Mouse (Mus musculus) MEL (cell line): Measurements from ENCODE around the gene Dhcr24. TPM values are rescaled to one million over a fixed set of nuclear protein-coding genes. Genes with fewer than 3 reads are reported as not detected.

Experiments used
- DNase-seq: peaks from one replicate; pipeline ENCODE4 v3.0.0; 2011; ENCODE audit warnings: low read depth, low spot score
- H3K27ac ChIP-seq: 2 replicates; pipeline ENCODE4 v1.5.1; 2012; ENCODE audit warnings: low read depth, mild to moderate bottlenecking, control low read depth, low read length, moderate library complexity; ENCODE audit not compliant: control insufficient read depth
- H3K27me3 ChIP-seq, 2 experiments: fragments of 150-350 bp in 1 of 2; sonication (generic) in 1 of 2; 2 replicates each; pipeline ENCODE4 v1.6.1; 2012; ENCODE audit warnings: low read length in 2 of 2, mild to moderate bottlenecking in 2 of 2, improper control_type of control experiment in 1 of 2, moderate library complexity in 1 of 2; ENCODE audit not compliant: insufficient read depth in 2 of 2, control insufficient read depth in 1 of 2
- H3K36me3 ChIP-seq, 2 experiments: 2 replicates each; pipeline ENCODE4 v1.6.1; 2012 to 2014; ENCODE audit warnings: low read length in 2 of 2, improper control_type of control experiment in 1 of 2, inconsistent platforms in 1 of 2, mild to moderate bottlenecking in 1 of 2; ENCODE audit not compliant: insufficient read depth in 2 of 2, control insufficient read depth in 1 of 2
- H3K4me1 ChIP-seq, 2 experiments: fragments of 150-350 bp in 1 of 2; sonication (generic) in 1 of 2; 2 replicates each; pipeline ENCODE4 v1.6.1; 2012; ENCODE audit warnings: low read length in 2 of 2, improper control_type of control experiment in 1 of 2, mild to moderate bottlenecking in 1 of 2; ENCODE audit not compliant: insufficient read depth in 2 of 2, control insufficient read depth in 1 of 2
- H3K4me3 ChIP-seq, 2 experiments: fragments of 150-350 bp in 1 of 2; sonication (generic) in 1 of 2; 2 replicates each; pipeline ENCODE4 v1.5.1; 2012; ENCODE audit warnings: low read depth in 2 of 2, low read length in 2 of 2, mild to moderate bottlenecking in 2 of 2, moderate library complexity in 2 of 2, control low read depth in 1 of 2, improper control_type of control experiment in 1 of 2; ENCODE audit not compliant: control insufficient read depth in 1 of 2, insufficient read depth in 1 of 2
- H3K79me2 ChIP-seq: 2 replicates; pipeline ENCODE4 v1.6.1; 2012; ENCODE audit warnings: mild to moderate bottlenecking, low read length, moderate library complexity; ENCODE audit not compliant: control insufficient read depth, poor library complexity, insufficient read depth
- H3K9ac ChIP-seq: 2 replicates; pipeline ENCODE4 v1.6.1; 2012; ENCODE audit warnings: low read depth, mild to moderate bottlenecking, control low read depth, low read length, moderate library complexity; ENCODE audit not compliant: control insufficient read depth, poor library complexity, severe bottlenecking
- H3K9me3 ChIP-seq: fragments of 150-350 bp; sonication (generic); replicated peaks from 2 replicates; pipeline ENCODE4 v1.6.1; 2012; ENCODE audit warnings: mild to moderate bottlenecking, low read length, improper control_type of control experiment, moderate library complexity; ENCODE audit not compliant: insufficient read depth
- CHD1 ChIP-seq: IDR thresholded peaks from 2 replicates; pipeline ENCODE4 v1.6.1; 2012; ENCODE audit warnings: low read depth, mild to moderate bottlenecking, inconsistent platforms, low read length, improper control_type of control experiment
- ELF1 ChIP-seq: IDR thresholded peaks from 2 replicates; pipeline ENCODE4 v1.6.1; 2014; ENCODE audit warnings: low read depth, mild to moderate bottlenecking, inconsistent platforms, low read length, improper control_type of control experiment, moderate library complexity
- HCFC1 ChIP-seq: IDR thresholded peaks from 2 replicates; pipeline ENCODE4 v1.6.1; 2012; ENCODE audit warnings: low read depth, mild to moderate bottlenecking, inconsistent platforms, low read length, improper control_type of control experiment, moderate library complexity
- JUND ChIP-seq: IDR thresholded peaks from 2 replicates; pipeline ENCODE4 v1.6.1; 2011; ENCODE audit warnings: low read depth, mild to moderate bottlenecking, improper control_type of control experiment, low read length
- MAFK ChIP-seq: IDR thresholded peaks from 2 replicates; pipeline ENCODE4 v1.6.1; 2011; ENCODE audit warnings: low read depth, mild to moderate bottlenecking, low read length, improper control_type of control experiment, borderline replicate concordance
- MAZ ChIP-seq: IDR thresholded peaks from 2 replicates; pipeline ENCODE4 v1.6.1; 2012; ENCODE audit warnings: low read depth, mild to moderate bottlenecking, inconsistent platforms, low read length, improper control_type of control experiment
- MXI1 ChIP-seq: IDR thresholded peaks from 2 replicates; pipeline ENCODE4 v1.6.1; 2011; ENCODE audit warnings: mild to moderate bottlenecking, low read depth, low read length, improper control_type of control experiment
- MYC ChIP-seq: IDR thresholded peaks from 2 replicates; pipeline ENCODE4 v1.6.1; 2011; ENCODE audit warnings: low read depth, mild to moderate bottlenecking, low read length, improper control_type of control experiment, moderate library complexity
- NELFE ChIP-seq: IDR thresholded peaks from 2 replicates; pipeline ENCODE4 v1.6.1; 2011; ENCODE audit warnings: low read depth, low read length, improper control_type of control experiment
- NRF1 ChIP-seq: IDR thresholded peaks from 2 replicates; pipeline ENCODE4 v1.6.1; 2014; ENCODE audit warnings: low read depth, mild to moderate bottlenecking, inconsistent platforms, low read length, improper control_type of control experiment, moderate library complexity; ENCODE audit not compliant: poor library complexity, insufficient read depth, severe bottlenecking
- POLR2AphosphoS2 ChIP-seq: IDR thresholded peaks from 2 replicates; pipeline ENCODE4 v1.6.1; 2011; ENCODE audit warnings: low read length, improper control_type of control experiment
- POLR2AphosphoS5 ChIP-seq: IDR thresholded peaks from 2 replicates; pipeline ENCODE4 v1.6.1; 2012; ENCODE audit warnings: low read depth, borderline replicate concordance, mild to moderate bottlenecking, inconsistent platforms, low read length, moderate library complexity, mixed read lengths
- RCOR1 ChIP-seq: IDR thresholded peaks from 2 replicates; pipeline ENCODE4 v1.6.1; 2012; ENCODE audit warnings: low read depth, mild to moderate bottlenecking, inconsistent platforms, low read length, improper control_type of control experiment
- SIN3A ChIP-seq: IDR thresholded peaks from 2 replicates; pipeline ENCODE4 v1.6.1; 2012; ENCODE audit warnings: low read length, improper control_type of control experiment, inconsistent platforms
- TAL1 ChIP-seq: IDR thresholded peaks from 2 replicates; pipeline ENCODE4 v1.6.1; 2012; ENCODE audit warnings: mild to moderate bottlenecking, inconsistent platforms, low read length, moderate library complexity, mixed read lengths
- TBP ChIP-seq: IDR thresholded peaks from 2 replicates; pipeline ENCODE4 v1.8.0; 2011; ENCODE audit warnings: low read depth, low read length, improper control_type of control experiment
- USF1 ChIP-seq: IDR thresholded peaks from 2 replicates; pipeline ENCODE4 v1.6.1; 2014; ENCODE audit warnings: low read depth, mild to moderate bottlenecking, inconsistent platforms, low read length, improper control_type of control experiment, moderate library complexity
- USF2 ChIP-seq, 2 experiments: IDR thresholded peaks; 2 replicates each; pipeline ENCODE4 v1.6.1; 2011 to 2012; ENCODE audit warnings: improper control_type of control experiment in 2 of 2, low read length in 2 of 2, borderline replicate concordance in 1 of 2, inconsistent platforms in 1 of 2, low read depth in 1 of 2, mild to moderate bottlenecking in 1 of 2; ENCODE audit not compliant: insufficient read depth in 1 of 2
- ZC3H11A ChIP-seq: IDR thresholded peaks from 2 replicates; pipeline ENCODE4 v1.6.1; 2012; ENCODE audit warnings: low read depth, mild to moderate bottlenecking, inconsistent platforms, low read length, improper control_type of control experiment
- ZNF384 ChIP-seq: IDR thresholded peaks from 2 replicates; pipeline ENCODE4 v1.6.1; 2012; ENCODE audit warnings: low read depth, mild to moderate bottlenecking, inconsistent platforms, low read length, improper control_type of control experiment
- polyA plus RNA-seq, 2 experiments: library from polyadenylated mRNA; stranded (reverse) in 1 of 2; unstranded in 1 of 2; fragments of >175 nt in 1 of 2; fragments of >200 nt in 1 of 2; gene quantifications; 2 replicates each; pipeline versions ENCODE4 v1.2.1 to v1.2.4; 2012; ENCODE audit warnings: low replicate concordance in 2 of 2, low read depth in 1 of 2; ENCODE audit not compliant: insufficient read length in 2 of 2, insufficient read depth in 1 of 2, missing spikeins in 1 of 2
- total RNA-seq: library from RNA; depleted of rRNA; stranded (reverse); fragments of 300-350 nt; gene quantifications from 2 replicates; pipeline ENCODE4 v1.2.3, GENCODE M21; 2012

The Dhcr24 gene
- total and polyA plus RNA-seq, 3 experiments: 39.2 to 63.0 TPM; not detected in 1

- Histone ChIP-seq H3K36me3 (no peaks in the 10 kb centered on the region), H3K4me3 (no peak overlapping the region), H3K79me2 (no peaks in the 10 kb centered on the region), H3K27ac (no peak overlapping the region), H3K9me3 (no peaks in the 10 kb centered on the region), H3K9ac (no peak overlapping the region), H3K27me3 (peaks cover 0 to 10% of the 10 kb centered on the region in 2 experiments; a peak in 3 of 4 replicates), H3K4me1 (no peaks in the 10 kb centered on the region)
- DNase-seq: no peak
- TF ChIP-seq JUND (no peak), ZNF384 (no peak)
Observed at GRCm38 (mm10) chr4:106542211-106542610, 18.6 kb upstream of the Dhcr24 start.

GRCm38 (mm10) chr4:106545817-106546373 lies 14.9 kb upstream of the Dhcr24 start:
- H3K4me3 ChIP-seq: no peak overlapping the region
- H3K27ac ChIP-seq: no peak overlapping the region
- no peaks in the 10 kb centered on the region for H3K36me3 ChIP-seq
- H3K9me3 ChIP-seq: no peaks in the 10 kb centered on the region
- H3K4me1 ChIP-seq: no peaks in the 10 kb centered on the region
- TF ChIP-seq ZC3H11A: no peak
- TF ChIP-seq RCOR1: no peak
- no peak for TF ChIP-seq CHD1
- no peak for TF ChIP-seq ELF1
- TF ChIP-seq MYC: no peak
- TF ChIP-seq MAFK: no peak
- TF ChIP-seq HCFC1: no peak
- no peak for TF ChIP-seq NELFE
- no peak for TF ChIP-seq POLR2AphosphoS2
- no peak for TF ChIP-seq ZNF384
- no peak for TF ChIP-seq MAZ
- TF ChIP-seq JUND: no peak
- no peak for TF ChIP-seq USF2 (IDR thresholded peaks at IDR 0.05; ENCODE audit: borderline replicate concordance in 1 of 2, insufficient read depth in 1 of 2, low read depth in 1 of 2, low read length in 2 of 2)
- TF ChIP-seq SIN3A: no peak
- TF ChIP-seq TBP: no peak
- TF ChIP-seq POLR2AphosphoS5: no peak
- TF ChIP-seq USF1: no peak
- no peak for TF ChIP-seq TAL1
- TF ChIP-seq NRF1: no peak
- TF ChIP-seq MXI1: no peak
- TF ChIP-seq, all 39 proteins: peak for 0
- no peak overlapping the region for H3K9ac ChIP-seq
- no peaks in the 10 kb centered on the region for H3K79me2 ChIP-seq
- DNase-seq: no peak
- H3K27me3 ChIP-seq: peaks cover 0 to 13% of the 10 kb centered on the region in 2 experiments; a peak in 3 of 4 replicates
